Mouse (Mus musculus): ENCODE measurements around the gene St7l.

- TF ChIP-seq POLR2A (IDR thresholded peaks at IDR 0.05; ENCODE audit: insufficient read depth, low read depth, low read length) (no peak), CTCF (IDR thresholded peaks at IDR 0.05; ENCODE audit: insufficient read depth, low read depth, low read length) (no peak)
Measured at GRCm38 (mm10) chr3:104869611-104870010, 5.8 kb downstream of the St7l start.
